Comparison of ENCODE assay signal across 19 mouse cellular contexts in the genomic region with DNA sequence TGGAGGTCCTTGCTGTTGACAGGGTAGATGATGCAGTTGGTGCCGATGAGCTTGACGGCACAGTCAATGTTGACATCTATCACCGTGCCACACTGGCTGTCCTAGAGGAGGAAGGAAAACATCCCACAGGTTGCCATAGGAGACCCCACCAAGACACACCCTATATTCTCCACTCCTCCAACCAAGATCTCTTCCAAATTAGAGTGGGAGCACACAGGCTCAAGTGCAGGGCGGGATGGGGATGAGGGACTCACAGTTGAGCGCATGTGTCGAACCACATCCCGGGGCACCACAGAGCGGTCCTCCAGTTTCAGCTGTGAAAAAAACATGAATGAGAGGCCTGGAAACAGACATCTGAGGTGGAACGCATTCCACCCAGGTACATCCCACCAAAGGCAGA. TPM values are rescaled to one million over a fixed set of nuclear protein-coding genes. Genes with fewer than 3 reads are reported as not detected.
"Had no signal": no experiment of that assay in that cellular context is flagged by ENCODE, and none has a peak within 500 bp of the region (broad histone marks: within the 10 kb centered on the region; RNA-seq: fewer than 3 reads in every experiment).

No protein-coding gene starts in this region.

- H3K27ac ChIP-seq: intestine, embryonic 15.5 days; midbrain, embryonic 15.5 days; neural tube, embryonic 12.5 days; stomach, postnatal 0 days had no signal

- ATAC-seq: intestine, embryonic 15.5 days; midbrain, embryonic 15.5 days had no signal

- DNase-seq: kidney, adult 18-20 months; kidney, postnatal 10 days; kidney, postnatal 4 days; lung, adult 2 months; lung, postnatal 36 days; right cerebral cortex, adult 18-20 months; right cerebral cortex, postnatal 25 days; thymus, postnatal 4 days had no signal

- H3K4me3 ChIP-seq: intestine, embryonic 15.5 days; limb, embryonic 10.5 days; midbrain, embryonic 15.5 days; neural tube, embryonic 12.5 days had no signal

- H3K4me2 ChIP-seq: intestine, embryonic 15.5 days; midbrain, embryonic 11.5 days; midbrain, embryonic 15.5 days; neural tube, embryonic 12.5 days had no signal

- H3K27me3 ChIP-seq: intestine, embryonic 15.5 days; midbrain, embryonic 15.5 days; neural tube, embryonic 12.5 days had no signal

- H3K9ac ChIP-seq: intestine, embryonic 15.5 days; midbrain, embryonic 15.5 days; neural tube, embryonic 12.5 days had no signal

- H3K9me3 ChIP-seq: intestine, embryonic 15.5 days; limb, embryonic 10.5 days; midbrain, embryonic 15.5 days; neural tube, embryonic 12.5 days had no signal

RNA-seq across cellular contexts. Expression of gene Sphk1, which starts 18.1 kb away (rescaled TPM):
- total RNA-seq: monocyte, adult 5-6 weeks had no signal

RNA-seq across cellular contexts. Expression of gene Aanat, which starts 37.5 kb away (rescaled TPM):
- total RNA-seq: megakaryocyte progenitor cell, adult 5-6 weeks; monocyte, adult 5-6 weeks had no signal
- polyA plus RNA-seq: intestine, embryonic 15.5 days; kidney, embryonic 14.5 days; limb, embryonic 10.5 days; lung, adult 2 months; lung, postnatal 0 days; midbrain, embryonic 11.5 days; neural tube, embryonic 12.5 days; small intestine, adult 2 months; stomach, postnatal 0 days had no signal
